Mouse (Mus musculus) ES-Bruce4 (cell line): ENCODE measurements around the gene Ndufaf8. TPM values are rescaled to one million over a fixed set of nuclear protein-coding genes. Genes with fewer than 3 reads are reported as not detected.

Source experiments
- H3K27ac ChIP-seq: 2 replicates; pipeline ENCODE4 v1.5.1; 2012; ENCODE audit warnings: low read length, inconsistent platforms; ENCODE audit not compliant: insufficient read depth
- H3K27me3 ChIP-seq: 2 replicates; pipeline ENCODE4 v1.6.1; 2012; ENCODE audit warnings: mild to moderate bottlenecking, low read length, inconsistent platforms; ENCODE audit not compliant: control insufficient read depth, poor library complexity, insufficient read depth, severe bottlenecking
- H3K36me3 ChIP-seq: 2 replicates; pipeline ENCODE4 v1.6.1; 2012; ENCODE audit warnings: inconsistent platforms, mild to moderate bottlenecking, low read length, moderate library complexity; ENCODE audit not compliant: control insufficient read depth, poor library complexity, insufficient read depth, severe bottlenecking
- H3K4me1 ChIP-seq: one replicate; pipeline ENCODE4 v1.8.1; 2011; ENCODE audit warnings: low read length; ENCODE audit not compliant: control insufficient read depth, insufficient read depth
- H3K4me3 ChIP-seq: 2 replicates; pipeline ENCODE4 v1.5.1; 2011; ENCODE audit warnings: low read depth, mild to moderate bottlenecking, low read length
- H3K9ac ChIP-seq: 2 replicates; pipeline ENCODE4 v1.6.1; 2012; ENCODE audit warnings: low read depth, mild to moderate bottlenecking, inconsistent platforms; ENCODE audit not compliant: poor library complexity, severe bottlenecking
- H3K9me3 ChIP-seq: replicated peaks from 2 replicates; pipeline ENCODE4 v1.6.1; 2012; ENCODE audit warnings: mild to moderate bottlenecking, low read length, inconsistent platforms; ENCODE audit not compliant: control insufficient read depth, poor library complexity, insufficient read depth, severe bottlenecking
- CTCF ChIP-seq: IDR thresholded peaks from one replicate; pipeline ENCODE4 v1.8.1; 2011; ENCODE audit warnings: low read depth, low read length
- EP300 ChIP-seq: IDR thresholded peaks from 2 replicates; pipeline ENCODE4 v1.6.1; 2011; ENCODE audit warnings: low read depth, low read length; ENCODE audit not compliant: insufficient read depth
- POLR2A ChIP-seq: IDR thresholded peaks from one replicate; pipeline ENCODE4 v1.8.1; 2011; ENCODE audit warnings: low read length; ENCODE audit not compliant: insufficient read depth
- polyA plus RNA-seq: library from polyadenylated mRNA; stranded (reverse); fragments of >200 nt; gene quantifications from 2 replicates; pipeline ENCODE4 v1.2.4, GENCODE M21; 2011; ENCODE audit warnings: low read depth; ENCODE audit not compliant: missing spikeins, insufficient read depth, insufficient read length

The Ndufaf8 gene
- polyA plus RNA-seq = 15.3 and 17.2 TPM in 2 replicates

DNA sequence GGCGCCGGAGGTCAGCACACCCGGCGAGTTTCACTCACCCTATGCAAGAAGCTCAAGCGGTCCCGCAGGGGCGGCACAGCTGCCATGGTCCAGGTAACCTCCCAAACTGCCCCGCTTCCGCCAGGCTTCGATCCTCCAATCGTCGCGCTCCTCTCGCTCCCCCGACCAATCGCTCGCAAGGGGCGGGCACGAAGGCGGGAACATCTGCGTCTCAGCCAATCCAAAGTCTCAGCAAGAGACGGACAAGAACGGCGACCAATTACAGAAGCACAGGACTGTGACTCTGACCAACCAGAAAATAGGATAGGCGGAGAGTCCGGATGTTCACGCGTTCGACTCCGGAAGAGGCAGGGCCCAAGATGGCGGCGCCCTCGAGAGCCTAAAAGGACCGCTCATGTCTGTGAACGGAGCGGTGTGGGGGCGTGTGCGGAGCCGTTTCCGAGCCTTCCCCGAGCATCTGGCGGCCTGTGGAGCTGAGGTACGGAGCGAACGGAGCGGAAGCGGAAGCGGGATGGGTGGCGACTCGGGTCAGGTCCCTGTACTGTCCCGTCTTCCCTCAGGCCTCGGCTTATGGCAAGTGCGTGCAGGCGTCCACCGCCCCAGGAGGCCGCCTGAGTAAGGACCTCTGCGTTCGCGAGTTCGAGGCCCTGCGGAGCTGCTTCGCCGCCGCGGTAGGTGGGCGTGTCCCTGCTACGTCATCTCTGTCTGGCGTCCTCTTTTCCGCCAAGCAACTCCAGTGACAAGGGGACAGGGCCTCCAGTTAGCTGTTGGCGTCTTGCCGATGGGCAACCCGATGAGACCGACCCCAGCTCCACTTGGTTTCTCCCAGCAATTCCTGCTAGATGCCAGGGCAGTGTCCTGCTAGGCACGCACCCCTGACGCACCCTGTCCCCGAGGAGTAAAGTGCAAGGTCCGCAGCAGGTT lies at the start of gene Ndufaf8, which contains the start of gene Tepsin:
Gene Ndufaf8, plus strand, starts transcription at position 341 of the 924 bp plus-strand sequence.
Gene Tepsin, minus strand, starts transcription at position 144 of the 924 bp plus-strand sequence.
- TF ChIP-seq POLR2A = no peak
- TF ChIP-seq EP300 = no peak
- TF ChIP-seq CTCF = no peak
- H3K27me3 ChIP-seq = no peaks in the 10 kb centered on the region
- H3K4me1 ChIP-seq = peaks cover 4% of the 10 kb centered on the region
- no peak within 1 kb of the TSS for H3K27ac ChIP-seq
- H3K4me3 ChIP-seq = peak within 1 kb of the TSS; percentile 89
- H3K9me3 ChIP-seq = no peaks in the 10 kb centered on the region
- no peaks in the 10 kb centered on the region for H3K36me3 ChIP-seq
- peak within 1 kb of the TSS; percentile 83 for H3K9ac ChIP-seq

GRCm38 (mm10) chr11:120049067-120049466 lies 49.7 kb upstream of the Ndufaf8 start:
- H3K27me3 ChIP-seq = 0 out of 2 replicates have a peak, but pooled peaks cover 5% of the 10 kb centered on the region

GRCm38 (mm10) chr11:120051124-120051811 lies 47.5 kb upstream of the Ndufaf8 start:
- Histone ChIP-seq H3K27me3 (0 out of 2 replicates have a peak, but pooled peaks cover 5% of the 10 kb centered on the region), H3K36me3 (no peaks in the 10 kb centered on the region), H3K4me3 (no peak overlapping the region), H3K9me3 (no peaks in the 10 kb centered on the region), H3K27ac (no peak overlapping the region), H3K9ac (no peak overlapping the region), H3K4me1 (no peaks in the 10 kb centered on the region)
- TF ChIP-seq POLR2A = no peak
- TF ChIP-seq EP300 = no peak
- no peak for TF ChIP-seq CTCF

More at GRCm38 (mm10) chr11:120049067-120049466, 49.7 kb upstream of the Ndufaf8 start:
- H3K4me3 ChIP-seq = no peak overlapping the region
- TF ChIP-seq CTCF (no peak), EP300 (no peak), POLR2A (no peak)
- no peak overlapping the region for H3K9ac ChIP-seq
- H3K4me1 ChIP-seq = no peaks in the 10 kb centered on the region
- H3K27ac ChIP-seq = no peak overlapping the region
- H3K9me3 ChIP-seq = no peaks in the 10 kb centered on the region
- H3K36me3 ChIP-seq = no peaks in the 10 kb centered on the region

GRCm38 (mm10) chr11:120052274-120052673 lies 46.5 kb upstream of the Ndufaf8 start:
- no peaks in the 10 kb centered on the region for H3K27me3 ChIP-seq
- TF ChIP-seq EP300 = no peak
- TF ChIP-seq POLR2A = no peak
- no peak for TF ChIP-seq CTCF
- H3K36me3 ChIP-seq = no peaks in the 10 kb centered on the region
- H3K9me3 ChIP-seq = no peaks in the 10 kb centered on the region
- no peak overlapping the region for H3K4me3 ChIP-seq
- H3K9ac ChIP-seq = no peak overlapping the region
- no peaks in the 10 kb centered on the region for H3K4me1 ChIP-seq
- no peak overlapping the region for H3K27ac ChIP-seq

GRCm38 (mm10) chr11:120053846-120054245 lies 44.9 kb upstream of the Ndufaf8 start:
- Histone ChIP-seq H3K27ac (no peak overlapping the region), H3K9ac (no peak overlapping the region), H3K9me3 (no peaks in the 10 kb centered on the region), H3K27me3 (no peaks in the 10 kb centered on the region), H3K4me1 (no peaks in the 10 kb centered on the region), H3K4me3 (no peak overlapping the region), H3K36me3 (no peaks in the 10 kb centered on the region)
- TF ChIP-seq EP300 (no peak), CTCF (no peak), POLR2A (no peak)
